Mouse (Mus musculus) thymus, adult 18-20 months (tissue): ENCODE results near the gene BC030867.

Experiments used
- DNase-seq, 2 experiments: peaks; one replicate each; pipeline ENCODE4 v3.0.0; 2022; ENCODE audit warnings: mixed read lengths in 2 of 2

BC030867 gene

DNA sequence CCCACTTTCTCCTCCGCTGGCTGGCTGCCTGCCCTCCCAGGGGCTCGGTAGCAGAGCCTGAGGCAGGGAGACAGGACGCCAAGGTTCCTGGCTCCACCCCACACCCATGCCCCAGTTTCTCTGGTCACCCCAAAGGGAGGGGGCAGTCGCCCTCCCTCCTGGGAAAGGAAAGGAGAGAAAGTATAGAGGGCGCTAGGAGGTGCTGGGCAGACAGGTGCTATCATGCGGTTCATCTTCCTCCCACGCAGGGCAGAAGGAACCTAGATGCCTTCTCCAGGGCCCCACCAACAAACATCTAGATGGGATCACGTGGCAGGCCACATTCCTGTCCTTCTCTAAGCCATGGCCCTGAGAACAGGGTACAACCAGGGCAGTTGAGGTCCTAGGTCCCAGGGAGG is 26.7 kb upstream of the BC030867 start:
- DNase-seq = no peak

DNA sequence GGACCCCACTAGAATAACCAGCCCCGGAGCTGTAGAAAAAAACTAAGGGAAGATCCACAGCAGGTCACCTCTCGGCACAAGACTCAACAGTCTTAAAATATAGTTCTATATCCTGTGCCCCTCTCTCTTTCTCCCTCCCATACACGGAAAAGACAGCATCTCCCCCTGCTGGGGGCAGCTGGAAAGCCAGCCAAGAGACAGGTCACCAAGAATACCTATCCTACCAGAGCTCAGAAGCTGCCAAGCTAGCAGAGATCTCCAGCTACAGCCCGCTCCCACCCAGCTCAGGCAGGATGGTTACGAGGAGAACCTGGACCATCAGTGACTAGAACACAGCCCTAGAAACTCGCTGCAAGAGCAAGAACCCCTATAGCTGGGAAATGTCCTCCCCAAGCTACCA is 25.5 kb upstream of the BC030867 start:
- peak; percentile 62 to 68 for DNase-seq

DNA sequence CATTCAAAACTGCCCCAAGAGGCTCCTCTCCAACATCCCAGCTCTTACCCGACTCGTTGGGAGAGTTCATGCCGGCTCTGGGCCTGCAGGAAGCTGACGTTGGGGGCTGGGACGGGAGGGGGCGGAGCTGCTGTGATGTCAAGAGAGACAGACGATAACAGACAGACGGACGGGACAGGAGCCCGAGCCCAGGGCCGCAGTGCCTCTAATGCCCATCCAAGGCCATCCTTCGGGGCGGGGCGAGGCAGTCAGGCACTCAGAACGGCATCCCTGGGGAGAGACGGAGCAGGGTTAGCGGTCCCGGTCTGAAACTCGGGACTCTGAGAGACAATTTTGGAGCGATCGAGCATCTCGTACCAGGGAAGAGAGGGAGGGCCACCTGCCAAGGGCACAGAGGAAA is 24.0 kb upstream of the BC030867 start:
- DNase-seq = no peak

DNA sequence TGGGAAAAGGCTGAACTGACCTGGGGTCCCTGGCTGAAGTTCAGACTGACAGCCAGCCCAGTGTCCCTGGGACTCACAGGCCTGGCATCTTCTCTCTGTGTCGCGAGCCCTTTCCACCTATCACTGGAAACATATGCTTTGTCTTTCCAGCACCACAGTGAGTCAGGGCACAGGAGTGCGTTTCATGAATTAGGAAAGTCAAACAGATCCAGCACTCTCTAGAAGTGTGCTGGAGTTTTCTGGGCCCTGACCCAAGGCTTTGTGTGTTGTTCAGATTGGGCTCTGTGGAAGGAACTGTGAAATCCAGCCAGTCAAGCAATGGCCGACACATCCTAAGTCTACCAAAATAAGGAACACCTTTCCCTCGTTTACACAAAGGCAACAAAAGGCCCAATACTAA is 23.5 kb upstream of the BC030867 start:
- DNase-seq = no peak

DNA sequence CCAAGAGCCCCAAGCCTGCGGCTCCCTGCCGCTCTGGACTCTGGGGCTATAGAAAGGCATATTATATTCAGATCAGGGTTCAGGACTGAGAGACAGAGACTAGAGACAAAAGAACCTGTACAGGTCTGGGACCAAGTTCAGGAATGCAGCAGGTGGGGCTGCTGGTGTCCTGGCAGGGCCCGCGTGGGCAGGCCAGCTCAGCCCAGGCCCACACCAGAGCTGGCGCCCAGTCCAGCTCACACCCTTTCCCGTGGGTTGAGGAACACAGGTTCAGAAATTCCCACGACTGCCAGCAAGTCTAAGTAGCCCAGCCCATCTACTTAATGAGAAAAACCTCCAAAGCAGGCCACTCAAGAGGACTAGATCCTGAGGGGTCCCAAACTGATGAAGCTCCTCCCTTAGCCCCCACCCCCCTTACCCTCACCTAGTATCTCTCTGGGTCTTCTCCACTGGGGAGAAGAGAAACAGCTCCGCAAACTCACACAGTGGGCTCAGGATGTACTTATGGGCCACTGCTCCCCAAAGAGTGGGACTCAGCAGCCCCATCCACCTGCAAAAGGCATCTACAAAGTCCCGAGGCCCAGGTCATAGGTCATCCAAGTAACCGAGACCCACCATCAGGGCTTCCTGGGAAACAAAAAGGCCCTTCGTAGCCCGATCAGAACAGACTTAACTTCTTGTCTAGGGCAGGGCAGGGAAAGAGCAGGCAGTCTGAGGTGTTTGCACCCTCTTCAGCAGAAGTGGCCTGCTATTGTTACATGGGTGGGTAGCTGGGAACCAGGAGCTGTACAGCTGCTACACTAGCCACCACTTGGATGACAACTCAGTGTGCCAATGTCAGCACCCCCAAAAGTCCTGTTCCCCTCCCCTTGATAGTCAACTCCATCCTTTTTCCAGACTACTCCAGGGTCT is 22.4 kb upstream of the BC030867 start:
- DNase-seq = no peak

DNA sequence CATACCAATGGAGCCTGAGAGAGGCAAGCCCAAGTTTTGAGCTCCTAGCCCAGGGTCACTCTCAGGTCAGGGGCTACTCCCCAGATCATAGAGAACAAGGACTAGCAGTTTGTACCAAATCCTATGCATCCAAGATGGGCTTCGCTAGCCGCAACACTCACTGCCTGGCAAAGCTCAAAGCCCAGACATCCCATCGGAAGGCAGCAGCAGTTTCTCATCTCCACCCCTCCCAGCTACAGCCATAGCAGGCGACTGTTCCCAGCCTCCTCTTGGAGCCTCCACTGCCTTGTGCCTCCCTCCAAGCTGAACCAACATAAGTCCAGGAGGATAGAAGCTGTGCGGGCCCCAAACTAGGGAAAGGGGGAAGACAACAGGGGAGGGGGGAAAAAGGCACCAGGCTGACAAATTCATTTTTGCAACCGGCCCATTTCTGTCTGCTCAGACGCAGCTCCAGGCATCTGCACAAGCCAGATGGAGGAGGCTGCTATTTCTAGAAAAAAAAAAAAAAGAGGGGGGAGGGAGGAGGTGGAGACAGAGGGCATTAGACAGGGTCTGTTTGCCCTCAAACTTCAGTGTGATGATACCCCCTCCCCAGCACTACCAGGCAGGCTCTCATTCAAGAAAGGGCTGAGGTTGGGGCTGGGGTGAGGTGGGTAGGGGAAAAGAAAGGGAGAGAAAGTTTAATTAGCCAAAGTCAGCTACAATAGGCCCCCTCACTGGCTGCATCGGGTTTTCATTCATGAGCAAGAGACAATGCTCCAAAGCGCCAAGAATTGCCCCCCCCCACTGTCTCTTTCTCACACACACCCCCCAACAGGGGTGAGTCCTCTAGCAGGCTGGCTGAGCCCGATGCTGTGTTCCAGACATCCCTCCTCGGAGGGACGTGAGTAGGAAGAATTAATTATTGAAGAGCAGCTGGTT is 21.2 kb upstream of the BC030867 start:
- no peak for DNase-seq

DNA sequence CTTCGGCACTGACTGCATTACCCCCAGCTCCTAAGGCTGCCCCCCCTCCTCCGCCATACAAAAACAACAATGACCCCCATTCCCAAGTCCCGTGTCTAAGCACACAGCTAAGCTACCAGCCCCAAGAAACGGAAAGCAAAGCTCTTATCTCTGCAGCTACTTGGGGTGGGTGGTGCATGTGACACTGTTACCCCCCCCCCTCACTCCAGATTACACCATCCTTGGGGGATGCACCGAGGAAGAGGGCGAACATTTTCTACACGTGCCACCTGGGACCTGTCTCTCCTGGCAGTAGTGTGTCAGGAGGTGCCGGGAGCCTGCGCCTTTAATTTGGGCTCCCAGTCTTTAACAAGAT is 20.5 kb upstream of the BC030867 start:
- DNase-seq = no peak

DNA sequence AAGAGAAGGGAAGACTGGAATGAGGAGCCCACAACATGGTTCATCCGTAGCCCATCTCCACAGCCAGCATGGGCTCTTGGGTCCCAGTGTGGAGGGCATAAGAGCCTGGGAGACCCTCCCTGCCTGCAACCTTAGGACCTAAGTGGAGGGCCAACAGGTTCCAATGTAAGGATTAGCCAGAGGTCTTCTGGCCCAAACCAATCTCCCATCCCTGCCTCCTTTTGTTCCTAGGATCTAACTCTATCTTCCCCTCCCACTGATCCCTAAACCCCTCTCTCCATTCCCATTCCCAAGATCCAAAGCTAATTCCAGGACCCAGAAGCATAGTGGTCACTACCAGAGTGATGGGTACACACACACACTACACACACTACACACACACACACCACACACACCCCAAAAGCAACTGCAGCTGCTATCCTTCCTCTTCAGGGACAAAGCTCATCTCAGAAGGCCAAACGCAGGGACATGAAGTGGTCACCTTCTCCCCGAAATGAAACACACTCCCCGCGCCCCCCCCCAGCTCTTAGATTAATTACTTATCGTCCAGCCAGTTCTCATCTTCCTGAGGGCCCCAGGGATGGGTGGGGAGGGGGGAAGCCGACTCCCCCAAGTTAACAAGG is 19.9 kb upstream of the BC030867 start:
- DNase-seq = no peak

DNA sequence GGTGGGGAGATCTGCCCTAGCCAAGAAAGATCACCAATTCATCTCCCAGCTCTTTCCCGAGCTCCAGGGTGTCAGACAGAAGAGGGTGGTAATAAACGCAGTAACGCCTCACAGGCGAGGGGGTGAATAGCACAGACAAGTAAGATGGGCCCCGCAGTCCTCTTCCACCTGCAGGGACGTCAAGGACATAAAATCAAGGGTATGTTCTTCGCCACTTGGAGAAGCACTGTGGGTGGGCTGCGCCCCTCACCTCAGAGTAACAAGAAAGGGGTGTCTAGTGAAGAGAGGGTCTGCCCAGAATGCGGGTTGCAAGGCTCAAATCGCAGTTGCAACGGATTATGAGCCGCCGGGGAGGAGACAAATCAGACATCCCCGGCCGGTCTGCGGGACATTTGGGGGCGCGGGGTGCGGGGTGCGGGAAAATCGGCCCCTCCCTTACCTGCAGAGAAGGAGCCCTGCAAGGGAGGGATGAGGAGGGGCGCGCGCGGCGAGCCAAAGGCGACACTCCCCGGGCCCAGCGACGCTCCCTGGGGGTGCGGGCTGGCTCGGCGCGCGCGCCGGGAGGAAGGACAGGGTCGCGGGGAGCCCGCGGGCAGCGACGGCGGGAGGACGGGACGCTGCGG is 19.2 kb upstream of the BC030867 start:
- peak in 1 of 2 experiments; percentile 34 for DNase-seq

DNA sequence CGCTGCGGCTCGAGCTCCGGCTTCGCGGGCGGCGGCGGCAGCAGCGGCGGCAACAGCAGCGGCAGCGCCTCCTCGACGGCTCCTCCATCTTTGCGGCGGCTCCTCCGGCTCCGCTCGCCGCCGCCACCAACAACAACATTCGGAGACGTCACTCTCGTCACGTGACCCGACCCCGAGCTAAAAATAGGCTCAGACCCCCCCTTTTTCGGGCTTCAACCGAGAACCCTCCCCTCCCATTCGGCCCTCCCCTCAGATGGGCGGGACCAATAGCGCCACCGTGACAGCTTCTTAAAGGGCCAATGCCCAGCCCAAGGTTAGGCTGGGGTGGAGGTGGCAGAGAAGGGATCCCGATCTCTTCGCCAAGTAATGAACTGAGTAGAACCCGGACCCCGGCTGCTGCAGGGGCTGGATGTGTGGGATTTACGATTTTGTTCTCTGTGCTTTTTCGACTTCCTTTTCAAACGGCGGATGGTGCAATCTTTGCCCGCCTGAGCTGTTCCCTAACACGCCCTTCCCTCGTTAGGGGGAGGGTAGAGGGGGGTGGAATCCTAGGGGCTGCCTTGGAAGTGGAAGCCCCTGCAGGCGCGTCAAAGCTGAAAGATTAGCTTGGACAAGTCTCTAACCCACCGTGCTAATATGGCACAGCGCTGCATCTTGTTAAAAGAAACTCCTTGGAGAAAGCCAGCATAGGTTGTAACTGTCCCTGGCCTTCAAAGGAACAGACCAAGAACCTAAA is 18.5 kb upstream of the BC030867 start, which contains the start of gene Hdac5:
Hdac5 (minus strand) TSS at position 161 of the 736 bp plus-strand sequence.
- peak; percentile 94 to 96 for DNase-seq

DNA sequence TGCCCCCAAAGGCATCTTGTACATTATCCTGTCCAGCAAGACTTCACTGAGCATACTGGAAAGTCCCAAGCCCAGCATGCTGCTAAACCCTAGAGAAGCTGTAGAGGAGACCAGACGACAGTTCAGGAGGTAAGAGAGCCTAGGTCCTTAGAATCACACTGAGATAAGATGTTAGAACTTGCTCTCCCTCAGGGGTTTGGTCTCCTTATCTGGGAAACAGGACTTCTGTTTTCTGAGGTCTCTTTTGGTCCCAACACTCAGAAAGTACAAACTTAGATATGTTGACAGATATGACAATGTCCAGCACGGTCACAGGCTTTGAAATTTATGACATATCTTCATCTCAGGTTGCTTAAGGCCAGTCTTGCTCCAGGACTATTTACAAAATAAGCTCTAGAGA is 12.7 kb upstream of the BC030867 start:
- DNase-seq = no peak

DNA sequence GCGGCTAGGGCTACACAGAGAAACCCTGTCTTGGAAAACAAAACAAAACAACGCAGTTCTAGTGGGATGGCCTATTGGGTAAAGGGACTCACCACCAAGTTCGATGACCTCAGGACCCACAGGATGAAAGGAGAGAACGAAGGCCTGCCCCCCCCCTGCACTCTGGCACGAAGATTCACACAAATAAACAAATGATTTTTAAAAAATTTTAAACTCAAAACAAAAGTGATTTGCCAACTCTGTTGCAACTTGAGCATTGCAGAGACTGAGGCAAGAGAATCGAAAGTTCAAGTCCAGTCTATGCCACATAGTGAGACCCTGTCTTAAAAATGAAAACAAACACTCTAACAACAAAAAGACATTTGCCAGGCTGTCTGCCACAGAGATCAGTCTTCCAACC is 8.0 kb upstream of the BC030867 start:
- no peak for DNase-seq

DNA sequence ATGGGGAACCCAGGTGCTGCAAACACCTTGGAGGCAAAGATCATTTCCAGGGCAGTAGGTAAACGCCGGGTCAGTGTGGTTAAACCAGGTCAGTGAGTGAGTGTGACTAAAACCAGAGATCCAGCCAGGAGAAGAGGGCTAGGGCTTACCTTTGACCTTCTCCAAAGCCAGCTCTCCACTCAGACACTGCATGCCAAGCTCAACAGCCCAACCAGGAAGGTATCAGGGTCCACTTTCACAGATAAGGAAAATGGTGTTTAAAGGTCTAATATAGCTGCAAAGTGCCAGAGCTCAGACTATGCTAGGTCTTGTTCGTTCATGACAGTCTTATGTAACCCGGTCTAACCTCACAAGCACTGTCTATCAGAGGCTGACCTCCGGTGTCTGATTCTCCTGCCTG is 7.4 kb upstream of the BC030867 start:
- DNase-seq = no peak

DNA sequence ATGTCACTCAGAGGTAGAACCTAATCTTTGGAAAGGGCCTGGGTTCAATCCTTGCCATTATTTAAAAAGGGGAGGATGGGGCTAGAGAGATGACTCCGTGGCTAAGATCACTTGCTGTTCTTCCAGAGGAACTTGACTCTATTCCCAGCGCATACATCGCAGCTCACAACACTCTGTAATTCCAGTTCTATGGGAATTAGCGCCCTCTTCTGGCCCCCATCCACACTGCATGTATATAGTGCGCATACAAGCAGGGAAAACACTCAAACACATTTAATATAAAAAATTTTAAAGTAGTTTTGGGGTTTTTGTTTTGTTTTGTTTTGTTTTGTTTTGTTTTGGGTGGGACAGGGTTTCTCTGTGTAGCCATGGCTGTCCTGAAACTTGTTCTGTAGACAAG is 6.8 kb upstream of the BC030867 start:
- DNase-seq = no peak

DNA sequence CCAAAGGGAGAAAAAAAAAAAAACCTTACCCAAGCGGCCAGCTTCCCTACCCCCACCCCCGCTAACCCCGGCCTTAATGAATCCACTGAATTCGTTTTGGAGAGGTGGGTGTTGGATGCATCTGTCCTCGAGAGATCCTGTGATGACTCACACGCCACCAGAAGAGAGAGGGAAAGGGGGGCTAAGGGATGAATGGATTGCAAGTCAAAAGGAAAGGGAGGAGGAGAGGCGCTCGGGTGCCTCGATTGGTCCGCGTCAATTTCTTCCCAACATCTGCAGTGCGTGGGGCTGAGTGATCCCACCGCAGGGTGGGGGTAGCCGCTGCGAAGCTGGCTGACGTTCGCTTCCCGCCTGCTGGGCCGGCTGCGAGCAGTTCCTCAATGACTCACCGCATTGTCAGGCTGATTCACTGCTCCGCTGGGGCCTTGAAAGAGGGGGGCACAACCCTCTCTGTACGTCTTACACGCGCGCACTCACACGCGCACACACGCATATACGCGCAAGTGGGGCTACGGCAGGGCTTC is 3.7 kb upstream of the BC030867 start:
- no peak for DNase-seq

DNA sequence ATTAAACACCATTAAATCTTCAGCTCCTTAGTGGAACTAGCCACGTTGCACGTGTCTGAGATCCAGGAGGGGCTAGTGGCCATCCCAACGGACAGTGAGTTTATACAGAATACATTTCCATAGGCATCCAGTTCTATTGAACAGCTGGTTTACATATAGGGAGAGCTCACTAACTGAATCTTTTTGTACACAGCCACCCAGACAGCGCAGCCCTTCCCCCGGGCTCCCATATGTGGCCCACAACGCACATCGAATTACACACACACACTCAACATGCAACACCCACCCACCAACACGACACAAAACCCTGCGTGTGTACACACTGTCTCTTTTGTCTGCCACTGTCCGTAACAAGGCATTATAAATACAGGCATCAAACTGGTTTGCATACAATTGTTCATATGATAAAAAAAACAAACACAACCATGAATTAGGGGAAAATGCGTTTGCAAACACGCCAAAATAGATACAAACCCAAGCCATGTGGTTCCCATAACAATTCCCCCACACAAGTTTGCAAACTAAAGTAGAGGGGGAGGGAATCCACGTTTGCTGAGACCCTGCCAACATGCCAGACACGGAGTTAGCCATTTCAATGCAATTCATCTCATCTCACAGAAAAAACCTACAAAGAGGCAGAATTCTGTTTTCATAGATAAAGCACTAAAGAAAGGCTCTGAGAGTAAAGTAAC is 3.0 kb upstream of the BC030867 start:
- DNase-seq = no peak

DNA sequence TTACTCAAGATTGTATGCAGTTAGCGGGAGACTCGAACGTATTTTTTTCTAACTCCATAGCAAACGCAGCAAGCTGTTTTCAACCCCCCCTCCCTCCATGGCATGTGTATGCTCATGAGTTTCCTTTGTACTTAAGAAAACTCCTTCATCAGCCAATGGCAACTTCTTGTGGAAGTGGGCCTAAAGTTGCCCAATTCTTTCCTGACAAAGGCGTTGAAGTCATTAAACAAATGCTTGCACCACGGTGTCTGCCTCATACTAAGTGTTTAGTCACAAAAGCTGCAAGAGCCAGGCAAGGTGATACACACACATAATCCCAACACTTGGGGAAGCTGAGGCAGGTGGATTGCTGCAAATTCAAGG is 2.4 kb upstream of the BC030867 start:
- DNase-seq = no peak

DNA sequence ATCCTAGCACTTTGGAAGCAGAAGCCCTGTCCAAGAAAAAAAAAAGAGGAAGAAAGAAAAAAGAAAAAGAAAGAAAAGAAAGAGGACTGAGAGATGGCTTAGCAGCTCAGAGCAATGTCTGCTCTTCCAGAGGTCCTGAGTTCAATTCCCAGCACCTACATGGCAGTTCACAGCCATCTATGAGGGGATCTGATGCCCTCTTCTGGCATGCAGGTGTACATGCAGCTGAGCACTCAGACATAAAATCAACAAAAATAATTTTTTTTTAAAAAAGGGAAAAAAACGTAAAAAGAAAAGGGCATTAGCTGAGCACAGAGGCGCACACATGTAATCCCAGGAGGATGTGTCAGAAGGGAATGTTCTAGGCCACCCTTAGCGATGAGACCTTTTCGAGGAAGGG is 1.8 kb upstream of the BC030867 start:
- DNase-seq = no peak

DNA sequence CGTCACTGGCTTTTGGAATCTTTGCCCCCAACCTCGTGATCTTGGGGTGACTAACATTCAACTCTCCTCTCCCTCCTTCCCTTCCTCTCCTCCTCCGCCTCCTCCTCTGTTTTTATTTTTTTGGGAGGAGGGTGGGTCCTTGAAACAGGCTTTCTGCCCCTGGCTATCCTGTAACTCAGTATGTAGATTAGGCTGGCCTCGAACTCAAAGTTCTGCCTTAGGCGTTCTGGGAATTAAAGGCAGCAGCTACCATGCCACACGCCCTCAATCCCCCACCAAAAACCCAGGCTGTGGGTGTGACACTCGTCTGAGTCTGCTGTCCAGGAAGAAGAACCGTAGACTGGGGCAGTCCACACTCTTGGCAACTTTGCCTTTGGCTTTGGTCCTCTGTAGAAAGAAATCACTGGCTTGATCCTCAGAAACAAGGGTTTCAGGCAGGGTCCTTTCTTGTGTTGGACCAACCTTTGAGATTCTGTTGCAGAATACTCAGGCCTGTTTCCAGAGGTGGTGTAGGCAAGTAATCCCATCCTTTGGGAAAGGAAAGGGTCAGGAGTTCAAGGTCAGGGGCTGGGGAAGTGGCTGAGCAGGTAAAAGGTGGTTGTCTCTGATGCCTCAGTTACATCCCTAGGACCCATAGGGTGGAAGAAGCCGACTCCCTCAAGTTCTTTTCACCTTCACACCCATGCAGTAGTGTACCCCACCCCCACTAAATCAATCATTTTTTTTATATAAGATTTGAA is 839 bp downstream of the BC030867 start:
- DNase-seq = no peak

DNA sequence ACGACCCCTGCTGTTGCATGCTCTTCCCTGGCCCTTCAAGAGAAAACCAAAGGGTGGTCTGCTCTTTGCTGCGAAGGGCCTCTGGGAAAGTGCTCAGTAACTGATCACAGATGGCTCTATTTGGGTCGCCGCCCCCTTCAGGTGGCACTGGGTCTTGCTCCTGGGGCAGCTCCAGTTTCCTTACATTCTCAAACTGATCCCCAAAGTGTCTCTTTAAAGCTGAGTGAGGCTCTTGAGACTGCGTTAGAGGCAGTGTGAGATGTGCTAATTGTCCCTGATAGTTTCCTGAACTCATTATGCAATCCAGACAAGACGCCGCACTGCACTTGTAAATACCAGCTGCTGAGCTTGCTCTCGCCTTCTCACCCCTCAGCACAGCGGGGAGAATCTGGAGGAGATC is 8.8 kb downstream of the BC030867 start:
- DNase-seq = no peak

DNA sequence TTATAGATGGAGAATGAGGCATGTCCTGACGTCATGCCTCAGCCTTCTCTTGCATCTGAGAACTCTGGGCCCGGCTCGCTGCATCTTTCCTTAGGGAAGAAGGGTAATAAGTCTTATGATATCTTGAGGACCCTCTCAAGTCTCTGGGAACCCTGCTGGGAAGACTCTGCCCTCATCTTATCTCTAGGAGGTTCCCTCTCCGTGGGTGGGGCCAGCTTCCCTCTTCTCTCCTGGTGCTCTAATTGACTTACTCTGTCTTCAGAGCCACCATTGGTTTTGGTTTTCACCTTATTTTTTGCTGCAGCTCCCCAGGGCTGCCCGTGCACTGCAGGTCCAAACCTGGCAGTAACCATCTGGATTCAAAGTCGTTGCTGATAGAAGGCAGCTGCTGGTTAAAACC is 9.4 kb downstream of the BC030867 start:
- no peak for DNase-seq
